Mouse (Mus musculus) heart, adult 9 months (tissue): ENCODE results near the gene Glis2.

Experiments used
- DNase-seq, 2 experiments: peaks; one replicate each; pipeline ENCODE4 v3.0.0; 2022; ENCODE audit warnings: low spot score in 2 of 2

The Glis2 gene

DNA sequence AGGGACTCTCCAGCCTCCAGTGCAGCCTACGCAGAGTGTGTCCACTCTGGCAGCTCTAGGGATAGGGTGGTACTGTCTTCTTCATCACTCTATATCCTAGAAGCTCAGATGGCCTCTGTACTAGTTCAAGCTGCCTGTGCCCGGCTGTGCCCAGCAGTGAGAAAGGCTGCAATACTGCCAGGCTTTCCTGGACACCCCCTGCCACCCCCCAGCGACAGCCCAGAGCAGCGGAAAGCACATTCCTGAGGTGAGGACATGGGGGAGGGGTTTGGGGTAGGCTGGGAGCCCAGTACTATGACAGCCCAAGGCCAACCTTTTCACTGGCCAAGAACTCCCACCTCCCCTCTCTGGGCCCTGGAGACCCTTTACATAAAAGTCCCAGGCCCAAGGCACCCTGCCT is 41.2 kb downstream of the Glis2 start:
- DNase-seq, result no peak

DNA sequence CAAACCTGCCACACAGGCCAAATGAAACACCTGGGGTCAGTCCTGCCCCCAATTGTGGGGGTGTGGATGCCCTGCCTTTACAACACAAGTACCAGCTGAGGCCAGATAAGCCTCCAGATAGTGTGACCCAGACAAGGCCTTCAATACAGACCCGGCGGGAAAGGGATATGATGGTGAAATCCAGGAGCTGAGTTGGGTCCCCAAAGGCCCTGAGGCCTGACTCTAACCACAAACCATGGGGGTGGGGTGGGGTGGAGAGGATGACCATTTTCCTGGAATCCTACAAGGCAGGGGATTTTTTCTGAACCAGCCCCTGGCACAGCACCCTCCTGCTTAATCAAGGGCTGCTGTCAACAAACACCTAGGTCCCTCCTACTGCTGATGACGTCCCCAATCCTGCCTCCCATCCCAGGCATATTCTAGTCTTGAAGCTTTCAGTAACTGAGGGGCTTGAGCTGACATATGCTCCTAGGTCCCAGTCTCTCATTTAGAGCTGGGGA is 44.4 kb downstream of the Glis2 start:
- no peak for DNase-seq

GRCm38 (mm10) chr16:4639831-4640237 is 45.3 kb downstream of the Glis2 start, which contains the start of the genes Vasn and Dnaja3:
Gene Vasn (plus strand): TSS chr16:4639941.
Gene Dnaja3 (plus strand): TSS chr16:4639989.
- DNase-seq, result peak; percentile 92

DNA sequence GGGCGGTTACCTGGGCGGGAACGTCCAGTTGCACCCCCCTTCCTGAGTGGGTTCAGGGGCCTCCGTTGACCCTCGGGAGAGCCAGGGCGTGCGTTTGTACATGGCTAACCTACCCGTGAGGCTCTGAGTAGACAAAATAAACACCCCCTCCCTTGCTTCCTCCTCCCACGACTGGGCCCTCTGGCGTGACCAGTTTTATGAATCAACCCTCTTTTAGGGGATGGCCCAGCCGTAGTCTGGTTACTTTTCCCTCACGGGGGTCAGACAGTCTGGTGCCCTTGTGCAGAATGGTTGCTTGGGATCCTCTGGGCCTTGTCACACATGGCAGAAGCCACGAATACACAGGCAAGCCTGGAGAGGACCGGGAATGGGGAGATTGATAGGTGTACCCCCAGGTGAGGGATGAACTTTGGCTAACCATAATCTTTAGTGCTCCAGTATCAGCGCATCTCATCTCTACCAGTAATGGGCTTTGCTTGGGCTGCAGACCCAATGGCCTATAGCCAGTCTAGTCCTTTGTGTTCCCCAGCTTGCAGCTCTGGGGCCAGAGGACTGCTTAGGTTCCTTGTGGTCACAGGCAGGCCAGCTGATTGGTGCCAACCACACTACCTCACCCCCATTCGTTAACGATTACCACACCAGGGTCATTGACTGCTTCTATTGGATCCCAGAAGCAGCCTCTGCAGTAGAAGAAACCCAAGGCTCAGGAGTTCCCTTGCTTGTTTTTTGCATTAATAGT is 45.9 kb downstream of the Glis2 start:
- peak in 1 of 2 experiments; percentile 51 for DNase-seq

- DNase-seq, result peak in 1 of 2 experiments; percentile 41
Measured at GRCm38 (mm10) chr16:4641119-4641838, 46.8 kb downstream of the Glis2 start.

- DNase-seq, result peak; percentile 71 to 75
Measured at GRCm38 (mm10) chr16:4642190-4642589, 47.7 kb downstream of the Glis2 start.

- DNase-seq, result no peak
Measured at GRCm38 (mm10) chr16:4642937-4643336, 48.4 kb downstream of the Glis2 start.

DNA sequence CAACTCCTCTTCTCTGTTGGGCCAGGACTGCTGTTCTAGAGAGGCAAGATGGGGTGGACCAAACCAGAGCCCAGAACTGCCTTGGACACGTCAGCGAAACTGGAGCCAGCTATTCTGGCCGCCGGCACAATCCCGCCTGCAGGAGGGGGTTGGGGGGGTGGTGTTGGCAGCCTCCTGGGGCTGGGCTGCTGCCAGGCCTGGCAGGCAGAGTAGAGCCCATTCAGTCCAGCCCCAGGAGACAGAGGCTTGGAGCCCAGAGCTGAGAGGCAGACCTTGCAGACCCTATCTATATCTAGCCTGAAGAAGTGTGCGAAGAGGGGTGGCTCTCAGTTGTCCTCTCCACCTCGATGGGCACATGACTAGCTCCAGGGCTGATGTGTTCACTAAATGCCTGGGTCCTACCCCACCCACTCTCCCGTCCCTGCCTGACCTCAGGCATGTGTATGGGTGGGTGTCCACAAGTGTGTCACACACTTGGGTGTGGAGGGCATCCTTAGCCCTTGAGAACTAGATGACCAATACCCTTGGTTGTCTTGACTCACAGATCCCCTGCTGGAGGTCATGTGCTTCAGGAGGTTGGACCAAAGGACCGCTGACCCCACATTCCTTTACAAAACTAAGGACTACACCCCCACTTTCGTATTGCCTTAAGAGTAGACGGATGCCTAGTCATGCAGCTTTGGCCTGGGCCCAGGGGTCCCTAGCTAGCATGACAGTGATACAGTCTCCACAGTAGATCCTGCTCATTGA is 49.3 kb downstream of the Glis2 start:
- peak; percentile 82 to 89 for DNase-seq

DNA sequence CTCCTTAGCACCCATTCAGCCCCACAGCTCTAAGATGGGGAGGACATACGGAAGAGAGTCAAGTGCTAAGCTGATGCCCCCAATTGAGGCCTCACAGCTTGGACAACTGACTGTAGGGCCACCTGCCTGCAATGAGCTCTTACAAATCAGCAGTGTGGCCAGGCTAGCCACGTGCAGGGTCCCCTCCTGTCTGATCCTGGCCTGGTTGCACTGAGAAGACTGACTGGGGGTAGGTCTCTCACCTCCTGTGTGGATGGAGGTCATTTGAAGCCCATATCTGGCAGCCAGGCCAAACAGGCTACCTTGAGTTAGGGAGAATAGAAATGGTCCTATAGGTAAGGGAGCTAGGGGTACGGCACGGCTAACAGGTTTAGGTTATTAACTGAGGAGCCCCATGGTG is 51.4 kb downstream of the Glis2 start:
- DNase-seq, result no peak

DNA sequence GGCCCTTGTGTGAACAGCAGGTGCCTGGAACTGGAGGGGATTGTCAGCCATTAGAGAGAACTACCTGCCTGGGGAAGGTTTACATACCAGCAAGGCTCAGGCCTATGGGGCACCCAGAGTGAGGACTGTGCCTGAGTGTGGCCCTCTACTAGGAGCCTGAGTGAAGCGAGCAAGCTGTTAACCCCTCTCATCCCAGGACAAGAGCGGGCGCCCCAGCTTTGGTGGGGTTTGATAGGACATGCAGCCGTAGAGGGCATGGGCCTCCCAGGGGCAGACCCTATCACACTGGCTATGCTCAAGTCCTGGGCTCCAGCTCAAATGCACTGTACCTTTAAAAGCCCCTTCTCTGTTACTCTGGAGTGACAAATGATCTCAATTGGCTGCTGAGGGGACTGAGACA is 52.3 kb downstream of the Glis2 start:
- DNase-seq, result no peak

GRCm38 (mm10) chr16:4647651-4648141 is 53.2 kb downstream of the Glis2 start:
- peak; percentile 61 to 74 for DNase-seq

DNA sequence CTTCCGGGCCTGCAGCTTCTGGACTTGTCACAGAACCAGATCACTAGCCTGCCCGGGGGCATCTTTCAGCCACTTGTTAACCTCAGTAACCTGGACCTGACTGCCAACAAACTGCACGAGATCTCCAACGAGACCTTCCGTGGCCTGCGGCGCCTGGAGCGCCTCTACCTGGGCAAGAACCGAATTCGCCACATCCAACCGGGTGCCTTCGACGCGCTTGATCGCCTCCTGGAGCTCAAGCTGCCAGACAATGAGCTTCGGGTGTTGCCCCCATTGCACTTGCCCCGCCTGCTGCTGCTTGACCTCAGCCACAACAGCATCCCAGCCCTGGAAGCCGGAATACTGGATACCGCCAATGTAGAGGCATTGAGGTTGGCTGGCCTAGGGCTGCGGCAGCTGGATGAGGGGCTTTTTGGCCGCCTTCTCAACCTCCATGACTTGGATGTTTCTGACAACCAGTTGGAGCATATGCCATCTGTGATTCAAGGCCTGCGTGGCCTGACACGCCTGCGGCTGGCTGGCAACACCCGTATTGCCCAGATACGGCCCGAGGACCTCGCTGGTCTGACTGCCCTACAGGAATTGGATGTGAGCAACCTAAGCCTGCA is 54.0 kb downstream of the Glis2 start:
- no peak for DNase-seq

- DNase-seq, result no peak
Measured at GRCm38 (mm10) chr16:4649211-4649610, 54.7 kb downstream of the Glis2 start.

DNA sequence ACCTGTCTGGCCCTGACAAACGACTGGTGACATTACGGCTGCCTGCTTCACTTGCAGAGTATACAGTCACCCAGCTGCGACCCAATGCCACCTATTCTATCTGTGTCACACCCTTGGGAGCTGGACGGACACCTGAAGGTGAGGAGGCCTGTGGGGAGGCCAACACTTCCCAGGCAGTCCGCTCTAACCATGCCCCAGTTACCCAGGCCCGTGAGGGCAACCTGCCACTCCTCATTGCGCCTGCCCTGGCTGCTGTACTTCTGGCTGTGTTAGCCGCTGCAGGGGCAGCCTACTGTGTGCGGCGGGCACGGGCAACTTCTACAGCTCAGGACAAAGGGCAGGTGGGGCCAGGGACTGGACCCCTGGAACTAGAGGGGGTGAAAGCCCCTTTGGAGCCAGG is 55.2 kb downstream of the Glis2 start:
- no peak for DNase-seq

GRCm38 (mm10) chr16:4650161-4650560 is 55.6 kb downstream of the Glis2 start:
- no peak for DNase-seq

GRCm38 (mm10) chr16:4651081-4651480 is 56.6 kb downstream of the Glis2 start:
- no peak for DNase-seq

- no peak for DNase-seq
Measured at GRCm38 (mm10) chr16:4651624-4652023, 57.1 kb downstream of the Glis2 start.

DNA sequence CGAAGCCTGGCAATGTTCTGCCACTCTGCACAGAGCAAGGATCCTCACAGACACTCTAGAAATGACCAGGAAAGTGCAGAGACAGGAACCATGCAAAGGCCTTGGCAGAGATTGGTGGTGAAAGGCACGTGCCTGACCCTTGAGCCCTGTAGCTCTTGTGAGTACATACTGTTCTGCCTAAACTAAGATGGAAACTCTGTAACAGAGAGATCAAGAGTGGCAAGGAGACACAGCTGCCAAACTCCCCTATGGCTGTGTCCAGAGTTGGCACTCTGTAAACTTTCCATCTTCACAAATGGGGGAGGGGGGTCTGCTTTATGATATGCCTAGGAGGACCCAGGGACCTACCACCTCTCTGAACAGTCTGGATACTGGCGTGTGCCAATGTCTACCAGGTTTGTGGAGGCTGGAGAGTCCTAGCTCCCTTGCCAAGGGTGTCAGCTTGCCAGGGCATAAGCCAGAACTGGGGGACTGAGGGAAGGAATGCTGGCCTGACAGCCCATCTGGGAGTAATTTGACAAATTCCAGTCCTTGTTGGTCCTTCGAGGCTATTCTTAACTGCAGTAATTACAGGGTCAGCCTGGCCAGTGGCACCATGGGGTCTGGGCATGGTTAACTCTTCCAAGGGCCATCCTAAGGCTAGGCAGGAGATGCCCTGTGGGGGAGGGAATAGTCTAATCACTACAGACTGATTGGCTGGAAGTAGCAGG is 58.3 kb downstream of the Glis2 start:
- no peak for DNase-seq

GRCm38 (mm10) chr16:4654706-4655105 is 60.2 kb downstream of the Glis2 start:
- DNase-seq, result no peak

- DNase-seq, result peak; percentile 68 to 69
Measured at GRCm38 (mm10) chr16:4655251-4655734, 60.8 kb downstream of the Glis2 start.
